Mouse (Mus musculus) C2C12 (cell line): ENCODE data around the gene Bcas3. TPM values are rescaled to one million over a fixed set of nuclear protein-coding genes. Genes with fewer than 3 reads are reported as not detected.

Experiments used
- H3K27me3 ChIP-seq: one replicate; pipeline ENCODE4 v1.6.1; 2011; ENCODE audit not compliant: control insufficient read depth, insufficient read depth, insufficient read length
- H3K36me3 ChIP-seq: one replicate; pipeline ENCODE4 v1.6.1; 2011; ENCODE audit not compliant: control insufficient read depth, insufficient read depth
- H3K4me3 ChIP-seq: one replicate; pipeline ENCODE4 v1.5.1; 2011; ENCODE audit warnings: mild to moderate bottlenecking, control low read depth; ENCODE audit not compliant: poor library complexity, insufficient read depth, severe bottlenecking
- H3K79me2 ChIP-seq: one replicate; pipeline ENCODE4 v1.6.1; 2011; ENCODE audit not compliant: control insufficient read depth, insufficient read depth
- H3K79me3 ChIP-seq: one replicate; pipeline ENCODE4 v1.6.1; 2011; ENCODE audit warnings: low read depth, control low read depth
- H3ac ChIP-seq: one replicate; pipeline ENCODE3; 2011; ENCODE audit warnings: low read depth; ENCODE audit not compliant: control insufficient read depth, insufficient read length
- CEBPB ChIP-seq: IDR thresholded peaks from one replicate; pipeline ENCODE4 v1.6.1; 2011; ENCODE audit warnings: low read depth, mild to moderate bottlenecking, control low read depth, moderate library complexity
- CTCF ChIP-seq: IDR thresholded peaks from one replicate; pipeline ENCODE4 v1.5.1; 2011; ENCODE audit not compliant: control insufficient read depth, insufficient read depth, insufficient read length
- FOSL1 ChIP-seq: IDR thresholded peaks from one replicate; pipeline ENCODE4 v1.8.0; 2011; ENCODE audit warnings: mild to moderate bottlenecking, low read length; ENCODE audit not compliant: poor library complexity, insufficient read depth, severe bottlenecking
- MAX ChIP-seq: IDR thresholded peaks from one replicate; pipeline ENCODE4 v1.6.1; 2011; ENCODE audit warnings: mild to moderate bottlenecking, control low read depth
- MYOD1 ChIP-seq: IDR thresholded peaks from one replicate; pipeline ENCODE4 v1.6.1; 2011; ENCODE audit warnings: low read depth; ENCODE audit not compliant: control insufficient read depth, insufficient read length
- MYOG ChIP-seq: IDR thresholded peaks from one replicate; pipeline ENCODE4 v1.6.1; 2011; ENCODE audit not compliant: control insufficient read depth, insufficient read length; ENCODE audit errors: extremely low read depth
- USF1 ChIP-seq: IDR thresholded peaks from one replicate; pipeline ENCODE4 v1.6.1; 2011; ENCODE audit warnings: low read depth, mild to moderate bottlenecking, control low read depth, moderate library complexity
- polyA plus RNA-seq: library from polyadenylated mRNA; unstranded; fragments of >200 nt; fragmentation: generic; extraction: Trizol; gene quantifications from one replicate; pipeline ENCODE4 v1.2.1, GENCODE M21; 2012; ENCODE audit warnings: missing spikeins

Gene Bcas3
- polyA plus RNA-seq, 1 experiment = 11.1 TPM

DNA sequence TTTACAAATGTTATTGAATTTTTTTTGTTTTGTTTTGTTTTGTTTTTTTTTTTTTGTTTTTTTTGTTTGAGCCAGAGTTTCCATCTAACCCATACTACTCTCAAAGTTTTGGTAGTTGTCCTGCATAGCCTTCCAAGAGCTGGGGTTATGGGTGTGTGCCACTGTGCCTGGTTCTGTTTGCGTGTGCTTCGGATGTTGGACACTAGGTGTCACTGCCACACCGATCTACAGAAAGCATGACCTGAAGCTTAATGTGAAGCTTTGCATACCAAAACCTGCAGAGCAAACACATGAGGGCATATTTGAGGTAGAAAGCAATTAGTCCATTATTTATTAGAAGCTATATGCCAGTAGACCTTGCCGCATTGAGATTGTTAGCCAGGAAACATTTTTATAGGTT, 29.1 kb downstream of the Bcas3 start:
- H3K79me2 ChIP-seq = no peaks in the 10 kb centered on the region
- H3ac ChIP-seq = no peak overlapping the region
- H3K36me3 ChIP-seq = no peaks in the 10 kb centered on the region
- no peak overlapping the region for H3K4me3 ChIP-seq
- TF ChIP-seq MYOD1 (no peak), FOSL1 (no peak), USF1 (no peak), CEBPB (no peak), CTCF (peak; percentile 80), MAX (no peak)
- no peaks in the 10 kb centered on the region for H3K27me3 ChIP-seq
- H3K79me3 ChIP-seq = no peaks in the 10 kb centered on the region

DNA sequence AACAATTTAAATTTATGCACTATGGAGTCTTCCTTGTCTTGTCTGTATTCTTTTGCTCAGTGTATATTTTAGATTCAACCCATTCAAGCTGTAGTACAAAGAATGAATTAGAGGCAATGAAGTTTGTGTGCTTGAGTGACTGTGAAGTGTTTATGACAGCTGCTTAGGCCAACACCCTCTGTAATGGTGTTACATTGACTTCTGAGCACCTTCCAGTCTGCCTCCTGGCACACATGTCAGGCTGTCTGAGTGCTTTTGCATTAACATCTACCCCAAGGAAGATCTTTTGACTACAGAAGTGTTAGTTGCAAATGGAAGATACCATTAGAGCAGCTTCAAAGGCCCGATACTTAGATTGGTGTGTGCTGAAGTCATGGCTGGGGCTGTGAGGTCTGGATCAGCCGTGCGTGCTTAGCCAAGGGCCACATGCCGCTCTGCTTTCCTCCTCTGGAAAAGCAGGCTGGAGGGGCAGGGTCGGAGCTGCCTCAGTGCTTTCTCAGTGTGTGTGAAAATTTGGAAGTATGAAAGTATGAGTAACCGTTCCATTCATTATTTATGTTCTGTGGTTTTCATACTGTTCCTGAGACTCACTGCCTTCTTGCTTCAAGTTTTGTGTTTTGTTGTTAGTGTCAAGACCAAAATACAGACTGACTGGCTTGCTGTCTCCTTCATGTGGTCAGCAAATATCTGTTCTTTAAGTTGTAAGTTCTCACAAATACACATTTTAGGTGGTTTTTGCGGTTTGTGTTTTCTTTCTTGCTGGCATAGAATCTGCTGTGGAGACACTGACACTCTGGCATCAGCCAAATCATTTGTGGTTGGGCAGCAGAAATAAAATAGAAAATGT, 31.2 kb downstream of the Bcas3 start:
- no peak for TF ChIP-seq FOSL1
- TF ChIP-seq USF1 = peak; percentile 2
- TF ChIP-seq MYOG = no peak
- TF ChIP-seq CEBPB = peak; percentile 18
- no peak for TF ChIP-seq MAX
- no peak for TF ChIP-seq MYOD1
- TF ChIP-seq CTCF = no peak
- no peaks in the 10 kb centered on the region for H3K79me3 ChIP-seq
- no peak overlapping the region for H3K4me3 ChIP-seq

DNA sequence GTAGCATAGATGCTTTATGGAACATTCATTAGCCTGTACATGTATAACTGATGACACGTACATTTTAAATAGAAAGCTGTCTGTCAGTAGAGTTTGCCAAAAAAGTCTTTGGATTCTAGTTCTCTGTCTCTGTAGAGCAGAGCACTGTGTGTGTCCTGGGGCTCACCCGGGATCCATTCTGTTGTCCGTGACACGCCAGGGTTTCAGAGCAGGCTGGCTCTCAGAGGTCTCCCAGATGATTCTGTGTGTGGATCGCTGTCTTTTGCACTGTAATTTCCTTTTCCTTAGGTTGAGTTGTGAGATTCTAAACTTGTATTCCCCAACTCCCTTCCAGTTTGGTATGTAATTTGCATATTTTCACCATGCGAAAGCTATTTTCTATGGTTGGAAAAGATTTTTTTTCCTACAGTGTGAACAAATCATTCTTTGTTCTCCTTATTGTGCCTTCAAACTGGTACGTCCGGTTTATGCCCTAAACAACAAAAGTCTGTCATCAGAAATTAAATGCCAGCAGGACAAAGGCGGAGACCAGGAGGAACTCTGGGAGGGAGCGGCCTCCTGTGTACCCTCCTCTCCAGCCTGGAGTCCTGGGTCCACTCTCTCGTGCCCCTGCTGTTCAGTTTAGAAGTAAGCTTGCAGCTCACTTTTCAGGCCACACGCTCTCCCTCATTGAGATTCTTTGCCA, 39.4 kb downstream of the Bcas3 start:
- H3K79me3 ChIP-seq = no peaks in the 10 kb centered on the region
- no peak overlapping the region for H3K4me3 ChIP-seq
- H3ac ChIP-seq = no peak overlapping the region
- no peak for TF ChIP-seq MYOD1
- TF ChIP-seq FOSL1 = no peak
- no peak for TF ChIP-seq CEBPB
- TF ChIP-seq USF1 = no peak
- H3K79me2 ChIP-seq = no peaks in the 10 kb centered on the region
- H3K27me3 ChIP-seq = no peaks in the 10 kb centered on the region
- H3K36me3 ChIP-seq = no peaks in the 10 kb centered on the region

More for the DNA sequence above, 31.2 kb downstream of the Bcas3 start:
- Histone ChIP-seq H3K27me3 (no peaks in the 10 kb centered on the region), H3K36me3 (no peaks in the 10 kb centered on the region), H3K79me2 (no peaks in the 10 kb centered on the region), H3ac (no peak overlapping the region)

DNA sequence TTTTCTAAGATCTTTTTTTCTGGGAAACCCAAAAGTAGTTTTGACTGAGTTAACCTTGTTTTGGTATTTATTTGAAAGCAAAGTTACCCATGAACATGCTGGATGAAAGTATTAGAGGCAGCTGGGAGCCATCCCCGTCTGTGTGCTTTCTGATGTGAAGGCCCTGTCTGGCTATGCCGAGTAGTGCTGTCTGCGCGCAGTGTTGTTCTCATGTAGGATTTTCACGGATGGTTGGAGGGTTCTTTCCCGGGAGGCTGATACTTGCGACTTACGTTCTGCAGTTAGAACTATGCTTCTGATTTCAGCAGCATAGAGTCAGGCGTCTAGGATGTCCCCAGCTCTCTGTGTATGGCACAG, 39.9 kb downstream of the Bcas3 start:
- no peaks in the 10 kb centered on the region for H3K36me3 ChIP-seq
- no peak overlapping the region for H3K4me3 ChIP-seq
- H3ac ChIP-seq = no peak overlapping the region
- no peaks in the 10 kb centered on the region for H3K79me2 ChIP-seq
- H3K79me3 ChIP-seq = no peaks in the 10 kb centered on the region
- no peaks in the 10 kb centered on the region for H3K27me3 ChIP-seq
- TF ChIP-seq MYOD1 (no peak), MYOG (no peak), USF1 (no peak), MAX (no peak), CEBPB (no peak), CTCF (no peak), FOSL1 (no peak)

DNA sequence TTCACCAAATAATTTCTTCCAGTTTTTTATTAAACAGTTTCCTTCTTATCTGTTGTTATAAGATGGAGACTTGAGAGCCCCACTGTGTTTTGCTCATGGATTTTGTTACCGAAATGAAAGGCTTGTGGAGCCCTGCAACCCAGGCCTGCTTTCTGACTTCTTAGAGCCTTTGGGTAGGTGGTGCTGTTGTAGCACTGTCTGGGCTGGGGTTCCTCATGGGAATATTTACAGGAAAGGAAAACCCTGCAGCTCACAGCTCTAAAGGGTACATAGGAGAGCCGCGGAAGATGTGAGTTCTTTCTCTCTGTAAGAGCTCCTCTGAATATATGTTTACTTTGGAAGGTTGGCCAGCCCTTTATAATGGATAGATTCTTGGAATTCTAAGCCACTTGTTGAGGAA, 41.0 kb downstream of the Bcas3 start:
- no peaks in the 10 kb centered on the region for H3K36me3 ChIP-seq
- no peaks in the 10 kb centered on the region for H3K79me2 ChIP-seq
- no peaks in the 10 kb centered on the region for H3K79me3 ChIP-seq
- no peak overlapping the region for H3K4me3 ChIP-seq
- TF ChIP-seq MYOG (no peak), MAX (no peak), CEBPB (no peak), FOSL1 (no peak), CTCF (no peak), USF1 (no peak), MYOD1 (no peak)
- no peak overlapping the region for H3ac ChIP-seq
- H3K27me3 ChIP-seq = no peaks in the 10 kb centered on the region

DNA sequence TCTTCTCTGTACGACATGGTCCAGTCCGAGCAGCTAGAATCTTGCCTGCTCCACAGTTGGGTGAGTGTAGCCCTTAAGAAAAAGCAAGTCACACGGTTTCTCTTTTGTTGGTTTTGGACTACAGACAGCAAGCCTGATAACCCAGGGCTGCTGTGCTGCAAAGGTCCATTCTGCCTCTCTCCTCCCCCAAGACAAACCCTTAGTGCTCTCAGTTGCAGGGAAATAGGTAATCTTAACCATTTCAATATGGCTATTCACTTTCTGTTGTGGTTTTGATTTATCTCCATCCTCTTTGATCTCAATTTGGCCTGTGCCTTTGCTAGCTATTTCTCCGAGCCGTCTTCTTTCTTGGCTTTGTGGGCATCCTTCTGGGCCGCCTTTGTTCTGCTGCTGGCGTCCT, 42.4 kb downstream of the Bcas3 start:
- Histone ChIP-seq H3K36me3 (no peaks in the 10 kb centered on the region), H3ac (no peak overlapping the region), H3K27me3 (no peaks in the 10 kb centered on the region), H3K4me3 (no peak overlapping the region), H3K79me2 (no peaks in the 10 kb centered on the region), H3K79me3 (no peaks in the 10 kb centered on the region)
- no peak for TF ChIP-seq FOSL1
- no peak for TF ChIP-seq USF1
- no peak for TF ChIP-seq CTCF
- no peak for TF ChIP-seq MYOG
- no peak for TF ChIP-seq MYOD1
- TF ChIP-seq MAX = no peak
- TF ChIP-seq CEBPB = no peak
